Mouse (Mus musculus) midbrain, embryonic 14.5 days (tissue): ENCODE measurements around the gene Pdf. TPM values are rescaled to one million over a fixed set of nuclear protein-coding genes. Genes with fewer than 3 reads are reported as not detected.

ENCODE experiments used
- ATAC-seq: fragments of 200-750 bp; cut with Nextera tagmentation; 2 replicates; pipeline ENCODE4 v1.8.0; 2017; ENCODE audit warnings: moderate number of reproducible peaks, moderate library complexity; ENCODE audit not compliant: low FRiP score, low TSS enrichment
- DNase-seq: peaks from one replicate; pipeline ENCODE4 v3.0.0-alpha.2; 2015
- H3K27ac ChIP-seq: fragments of 300-500 bp; sonication (generic); replicated peaks from 2 replicates; pipeline ENCODE4 v1.5.1; 2014; ENCODE audit warnings: mild to moderate bottlenecking, low read depth, low read length, moderate library complexity
- H3K27me3 ChIP-seq: fragments of 300-500 bp; sonication (generic); 2 replicates; pipeline ENCODE4 v1.6.1; 2014; ENCODE audit warnings: low read length, control low read depth, mixed read lengths; ENCODE audit not compliant: control insufficient read depth, insufficient read depth
- H3K36me3 ChIP-seq: fragments of 300-500 bp; sonication (generic); 2 replicates; pipeline ENCODE4 v1.6.1; 2014; ENCODE audit warnings: low read length, control low read depth; ENCODE audit not compliant: control insufficient read depth, insufficient read depth
- H3K4me1 ChIP-seq: fragments of 300-500 bp; sonication (generic); 2 replicates; pipeline ENCODE4 v1.6.1; 2014; ENCODE audit warnings: mild to moderate bottlenecking, antibody characterized with exemption, low read length, control low read depth; ENCODE audit not compliant: control insufficient read depth, insufficient read depth
- H3K4me2 ChIP-seq: fragments of 300-500 bp; sonication (generic); 2 replicates; pipeline ENCODE4 v1.6.1; 2014; ENCODE audit warnings: mild to moderate bottlenecking, low read length, moderate library complexity
- H3K4me3 ChIP-seq: fragments of 300-500 bp; sonication (generic); replicated peaks from 2 replicates; pipeline ENCODE4 v1.5.1; 2014; ENCODE audit warnings: low read depth, low read length
- H3K9ac ChIP-seq: fragments of 300-500 bp; sonication (generic); replicated peaks from 2 replicates; pipeline ENCODE4 v1.6.1; 2014; ENCODE audit warnings: mild to moderate bottlenecking, low read length, moderate library complexity
- H3K9me3 ChIP-seq: fragments of 300-500 bp; sonication (generic); 2 replicates; pipeline ENCODE4 v1.6.1; 2016; ENCODE audit warnings: low read length, control low read depth, mixed read lengths; ENCODE audit not compliant: control insufficient read depth
- WGBS: fragments of 180-500 bp; shearing (Covaris S2); extraction: QIAGEN DNeasy Blood & Tissue Kit; methylation state at CpG from one replicate; pipeline ENCODE4 v1.1.7; 2014; 5-methylcytosine and 5-hydroxymethylcytosine counted together
- polyA plus RNA-seq: library from polyadenylated mRNA; unstranded; fragments of >200 nt; fragmentation: Nextera tagmentation; extraction: Ambion mirVana; gene quantifications from 2 replicates; pipeline ENCODE4 v1.2.1, GENCODE M21; 2014

Gene Pdf
- polyA plus RNA-seq, 1 experiment from 2014 or later = 29.1 TPM

DNA sequence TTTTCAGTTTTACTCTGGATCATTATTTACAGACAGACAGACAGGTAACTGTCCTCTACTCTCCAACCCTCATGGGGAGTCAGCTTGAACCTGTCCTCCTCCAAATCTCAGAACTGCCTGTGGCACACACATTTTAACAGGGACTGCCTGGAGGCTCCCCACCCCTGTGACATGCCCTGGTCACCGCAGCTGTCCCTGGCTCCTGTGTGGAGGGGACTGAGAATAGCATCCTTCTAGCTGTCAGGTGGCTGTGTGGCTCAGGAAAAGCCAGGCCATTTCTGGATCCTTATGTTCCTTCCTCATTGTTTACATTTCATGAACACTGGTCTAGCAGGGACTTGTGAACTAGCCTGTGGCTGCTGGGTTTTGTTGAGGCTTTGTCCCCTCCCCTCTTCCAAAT, 25.7 kb upstream of the Pdf start:
- no peaks in the 10 kb centered on the region for H3K27me3 ChIP-seq
- no peak overlapping the region for H3K4me2 ChIP-seq
- H3K4me3 ChIP-seq = no peak overlapping the region
- no peak for ATAC-seq
- no peaks in the 10 kb centered on the region for H3K9me3 ChIP-seq
- H3K36me3 ChIP-seq = peaks cover 90% of the 10 kb centered on the region
- H3K4me1 ChIP-seq = no peaks in the 10 kb centered on the region
- DNase-seq = no peak
- no peak overlapping the region for H3K9ac ChIP-seq
- 95% methylated on average over 1 of the region's 1 CpGs for WGBS
- no peak overlapping the region for H3K27ac ChIP-seq

GRCm38 (mm10) chr8:107073706-107074105, 25.3 kb upstream of the Pdf start:
- WGBS = 91% methylated on average over 4 of the region's 4 CpGs
- Histone ChIP-seq H3K4me2 (no peak overlapping the region), H3K27ac (no peak overlapping the region), H3K9ac (no peak overlapping the region), H3K36me3 (peaks cover 89% of the 10 kb centered on the region), H3K27me3 (no peaks in the 10 kb centered on the region), H3K9me3 (no peaks in the 10 kb centered on the region), H3K4me1 (no peaks in the 10 kb centered on the region), H3K4me3 (no peak overlapping the region)
- no peak for DNase-seq
- ATAC-seq = no peak

DNA sequence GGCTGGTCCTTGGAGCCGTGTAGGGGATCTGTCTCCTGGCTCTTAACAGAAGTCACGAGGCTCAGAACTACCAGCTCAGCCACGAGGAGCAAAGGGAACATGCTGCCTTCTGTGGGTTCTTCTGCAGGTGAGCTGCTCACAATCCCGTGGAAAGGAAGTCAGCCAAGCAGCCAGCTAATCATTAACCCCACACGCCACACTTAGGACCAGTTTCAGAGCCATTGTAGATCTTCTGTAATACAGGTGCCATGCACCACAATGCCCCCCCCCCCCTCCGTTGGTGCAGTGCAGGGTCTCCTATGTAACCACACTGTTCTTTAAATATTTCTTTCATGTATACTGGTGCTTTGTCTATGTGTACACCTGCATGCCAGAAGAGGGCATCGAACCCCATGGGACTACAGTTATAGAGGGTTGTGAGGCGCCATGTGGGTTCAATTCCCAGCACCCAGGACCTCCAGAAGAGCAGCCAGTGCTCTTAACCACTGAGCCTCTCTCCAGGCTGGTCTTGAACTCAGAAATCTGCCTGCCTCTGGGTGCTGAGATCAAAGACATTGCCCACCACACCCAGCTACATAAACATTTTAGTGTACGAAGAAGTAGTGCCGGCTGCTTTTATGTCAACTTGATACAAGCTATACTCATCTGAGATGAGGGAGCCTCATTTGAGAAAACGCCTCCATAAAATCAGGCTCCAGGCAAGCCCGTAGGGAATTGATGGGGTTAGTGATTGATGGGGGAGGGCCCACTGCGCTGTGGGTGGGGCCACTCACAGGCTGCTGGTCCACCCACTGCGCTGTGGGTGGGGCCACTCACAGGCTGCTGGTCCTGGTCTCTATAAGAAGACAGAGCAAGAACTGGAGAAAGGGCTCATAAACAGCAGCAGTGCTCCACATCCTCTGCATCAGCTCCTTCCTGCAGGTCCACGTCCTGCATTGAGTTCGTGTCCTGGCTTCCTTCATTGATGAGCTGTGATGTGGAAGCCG, 17.4 kb upstream of the Pdf start, which contains the start of gene Tmed6:
Tmed6 (minus strand) TSS at position 134 of the 986 bp plus-strand sequence.
- H3K9ac ChIP-seq = no peak within 1 kb of the TSS
- no peaks in the 10 kb centered on the region for H3K4me1 ChIP-seq
- no peak for ATAC-seq
- no peaks in the 10 kb centered on the region for H3K9me3 ChIP-seq
- H3K27me3 ChIP-seq = no peaks in the 10 kb centered on the region
- peaks cover 21% of the 10 kb centered on the region for H3K36me3 ChIP-seq
- no peak within 1 kb of the TSS for H3K4me3 ChIP-seq
- H3K27ac ChIP-seq = no peak within 1 kb of the TSS
- whole genome bisulfite sequencing = 68% methylated on average over 17 of the region's 17 CpGs
- no peak for DNase-seq
- H3K4me2 ChIP-seq = no peak within 1 kb of the TSS

DNA sequence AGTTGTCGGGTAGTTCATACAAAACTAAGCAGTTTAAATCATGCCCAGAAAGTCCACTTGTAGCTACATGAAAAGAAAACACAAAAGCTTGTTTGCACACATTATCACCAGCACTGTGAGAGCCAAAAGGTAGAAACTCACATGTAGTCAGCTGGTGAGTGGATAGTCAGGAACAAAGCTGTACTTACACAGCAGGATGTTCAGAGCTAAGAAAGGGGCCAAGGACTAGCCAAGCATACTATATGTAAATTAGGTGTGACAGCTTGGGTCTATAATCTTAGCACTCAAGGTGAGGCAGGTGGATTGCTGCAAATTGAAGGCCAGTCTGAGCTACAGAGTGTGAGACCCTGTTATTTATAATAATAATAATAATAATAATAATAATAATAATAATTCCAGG, 14.2 kb upstream of the Pdf start:
- H3K4me2 ChIP-seq = no peak overlapping the region
- no peak overlapping the region for H3K4me3 ChIP-seq
- 93% methylated on average over 1 of the region's 1 CpGs for WGBS
- H3K27me3 ChIP-seq = no peaks in the 10 kb centered on the region
- H3K9ac ChIP-seq = no peak overlapping the region
- H3K36me3 ChIP-seq = peaks cover 18% of the 10 kb centered on the region
- no peaks in the 10 kb centered on the region for H3K9me3 ChIP-seq
- H3K27ac ChIP-seq = no peak overlapping the region
- no peak for DNase-seq
- no peaks in the 10 kb centered on the region for H3K4me1 ChIP-seq
- no peak for ATAC-seq

GRCm38 (mm10) chr8:107056973-107057369, 8.6 kb upstream of the Pdf start:
- DNase-seq = no peak
- Histone ChIP-seq H3K27me3 (no peaks in the 10 kb centered on the region), H3K4me2 (peak overlapping the region; percentile 95), H3K4me3 (peak overlapping the region; percentile 99), H3K4me1 (0 out of 2 replicates have a peak, but pooled peaks cover 4% of the 10 kb centered on the region), H3K9ac (peak overlapping the region; percentile 68), H3K27ac (peak overlapping the region; percentile 37; the same call in 1 of the 2 replicates), H3K36me3 (peaks cover 40% of the 10 kb centered on the region), H3K9me3 (no peaks in the 10 kb centered on the region)
- WGBS = under 1% methylated on average over 33 of the region's 33 CpGs
- ATAC-seq = peak; percentile 66; the same call in 1 of the 2 replicates

GRCm38 (mm10) chr8:107056076-107056972, 7.9 kb upstream of the Pdf start, which contains the start of the genes Cog8 and Nip7:
Gene Cog8, minus strand, starts transcription at chr8:107056689.
Gene Nip7, plus strand, starts transcription at chr8:107056877.
- Histone ChIP-seq H3K27ac (peak within 1 kb of the TSS; percentile 80), H3K9me3 (no peaks in the 10 kb centered on the region), H3K27me3 (no peaks in the 10 kb centered on the region), H3K4me1 (0 out of 2 replicates have a peak, but pooled peaks cover 4% of the 10 kb centered on the region), H3K36me3 (peaks cover 46% of the 10 kb centered on the region), H3K9ac (peak within 1 kb of the TSS; percentile 80), H3K4me2 (peak within 1 kb of the TSS; percentile 95), H3K4me3 (peak within 1 kb of the TSS; percentile 99)
- peak; percentile 93 for ATAC-seq
- DNase-seq = peak; percentile 98
- under 1% methylated on average over 88 of the region's 88 CpGs for WGBS

GRCm38 (mm10) chr8:107052046-107052445, 3.6 kb upstream of the Pdf start:
- H3K9ac ChIP-seq = no peak overlapping the region
- no peak overlapping the region for H3K4me2 ChIP-seq
- H3K9me3 ChIP-seq = no peaks in the 10 kb centered on the region
- 98% methylated on average over 8 of the region's 8 CpGs for whole genome bisulfite sequencing
- no peak for ATAC-seq
- H3K36me3 ChIP-seq = peaks cover 51% of the 10 kb centered on the region
- H3K4me1 ChIP-seq = 0 out of 2 replicates have a peak, but pooled peaks cover 6% of the 10 kb centered on the region
- no peak for DNase-seq
- H3K27ac ChIP-seq = no peak overlapping the region
- no peaks in the 10 kb centered on the region for H3K27me3 ChIP-seq
- H3K4me3 ChIP-seq = no peak overlapping the region

- Histone ChIP-seq H3K27me3 (no peaks in the 10 kb centered on the region), H3K4me2 (peak overlapping the region; percentile 83), H3K9me3 (no peaks in the 10 kb centered on the region), H3K27ac (no peak overlapping the region), H3K4me3 (no peak overlapping the region), H3K36me3 (peaks cover 74% of the 10 kb centered on the region), H3K9ac (no peak overlapping the region), H3K4me1 (0 out of 2 replicates have a peak, but pooled peaks cover 6% of the 10 kb centered on the region)
- WGBS = 95% methylated on average over 4 of the region's 4 CpGs
- ATAC-seq (no peak), DNase-seq (no peak)
Measured at GRCm38 (mm10) chr8:107049480-107049879, 1.1 kb upstream of the Pdf start.
